11 mouse cellular contexts compared by ENCODE assay signal in genomic region chr1:183113546-183113945, GRCm38 (mm10).
A peak's percentile ranks its signal among the peaks of the same experiment; 100 is the strongest.
DNase-seq lines count a peak whose midpoint lies in the region; ATAC-seq and TF ChIP-seq lines count a peak whose summit lies in the region.
"Had no signal": no experiment of that assay in that cellular context is flagged by ENCODE, and none has a peak within 500 bp of the region (broad histone marks: within the 10 kb centered on the region; RNA-seq: fewer than 3 reads in every experiment).

No protein-coding gene starts in this region.

- H3K4me3 ChIP-seq in heart, embryonic 16.5 days (ENCODE audit: low read length) = no peak overlapping the region
- H3K4me3 ChIP-seq in embryonic fibroblast, embryonic 13.5 days (ENCODE audit: insufficient read depth, low read length) = no peak overlapping the region
- no peak overlapping the region for H3K4me3 ChIP-seq in cerebellum, adult 2 months (replicated peaks; ENCODE audit: insufficient read depth, low read depth, low read length)
- H3K4me3 ChIP-seq: forebrain, embryonic 12.5 days had no signal

- H3K9me3 ChIP-seq in heart, embryonic 16.5 days (replicated peaks; ENCODE audit: control insufficient read depth, low read length) = no peaks in the 10 kb centered on the region
- H3K9me3 ChIP-seq: forebrain, embryonic 12.5 days had no signal

- TF ChIP-seq CTCF in embryonic fibroblast, embryonic 13.5 days (IDR thresholded peaks at IDR 0.05; ENCODE audit: borderline replicate concordance, insufficient read depth, low read length) = no peak
- TF ChIP-seq CTCF in cerebellum, adult 2 months (IDR thresholded peaks at IDR 0.05; ENCODE audit: borderline replicate concordance, insufficient read depth, low read depth, low read length) = no peak

- no peak for ATAC-seq in heart, embryonic 16.5 days (replicated peaks; ENCODE audit: extremely low read depth, insufficient read depth, low FRiP score)

- no peaks in the 10 kb centered on the region for H3K36me3 ChIP-seq in heart, embryonic 16.5 days (ENCODE audit: control insufficient read depth, insufficient read depth)
- H3K36me3 ChIP-seq: forebrain, embryonic 12.5 days had no signal

- peak overlapping the region; percentile 33; the same call in 1 of the 2 replicates for H3K27ac ChIP-seq in heart, embryonic 16.5 days (ENCODE audit: low read length)
- H3K27ac ChIP-seq in embryonic fibroblast, embryonic 13.5 days (ENCODE audit: insufficient read depth, low read length) = peak overlapping the region; percentile 14; the same call in 1 of the 2 replicates
- H3K27ac ChIP-seq in cerebellum, adult 2 months (ENCODE audit: insufficient read depth, low read length) = no peak overlapping the region
- H3K27ac ChIP-seq: forebrain, embryonic 12.5 days; liver, embryonic 14.5 days had no signal

- no peak for DNase-seq in heart, postnatal 4 days
- DNase-seq in thymus, postnatal 36 days = peak; percentile 25 to 39
- DNase-seq in thymus, postnatal 0 days (ENCODE audit: low spot score) = no peak
- no peak for DNase-seq in cerebellum, adult 2 months
- DNase-seq in cerebellum, postnatal 10 days = no peak
- DNase-seq in cerebellum, postnatal 25 days = no peak
- DNase-seq: kidney, adult 11 months had no signal

- H3K9ac ChIP-seq in heart, embryonic 16.5 days (ENCODE audit: low read length) = 0 out of 2 replicates have a peak overlapping the region, but pooled peaks have one; percentile 12
- H3K9ac ChIP-seq: forebrain, embryonic 12.5 days; liver, embryonic 14.5 days had no signal

- H3K4me1 ChIP-seq in heart, embryonic 16.5 days (ENCODE audit: control insufficient read depth, insufficient read depth, low read length) = peaks cover 28% of the 10 kb centered on the region
- H3K4me1 ChIP-seq in embryonic fibroblast, embryonic 13.5 days (ENCODE audit: control insufficient read depth, insufficient read depth, low read length) = peaks cover 35% of the 10 kb centered on the region
- no peaks in the 10 kb centered on the region for H3K4me1 ChIP-seq in cerebellum, adult 2 months (ENCODE audit: control insufficient read depth, insufficient read depth, low read length)

- no peak for TF ChIP-seq POLR2A in embryonic fibroblast, embryonic 13.5 days (IDR thresholded peaks at IDR 0.05; ENCODE audit: low read depth, low read length)
- no peak for TF ChIP-seq POLR2A in cerebellum, adult 2 months (IDR thresholded peaks at IDR 0.05; ENCODE audit: borderline replicate concordance, insufficient read depth, low read length)

- no peak overlapping the region for H3K4me2 ChIP-seq in heart, embryonic 16.5 days (ENCODE audit: low read depth, low read length)
- H3K4me2 ChIP-seq: forebrain, embryonic 12.5 days had no signal

- H3K27me3 ChIP-seq in heart, embryonic 16.5 days (ENCODE audit: control insufficient read depth, insufficient read depth, low read length) = no peaks in the 10 kb centered on the region
- H3K27me3 ChIP-seq in cerebellum, adult 2 months (ENCODE audit: control insufficient read depth, insufficient read depth, low read length) = no peaks in the 10 kb centered on the region
- H3K27me3 ChIP-seq: forebrain, embryonic 12.5 days had no signal

- 45% methylated on average over 9 of the region's 9 CpGs for WGBS in heart, embryonic 16.5 days
- WGBS in cerebellum, adult 2 months = 52% methylated on average over 9 of the region's 9 CpGs

Comparison
In these comparisons a context has a peak if more than half of its experiments do, and no peak if none do; other contexts are left out.
1. DNase-seq: peak in thymus, postnatal 36 days (2 of 2); none in heart, postnatal 4 days (single experiment), thymus, postnatal 0 days (single experiment), cerebellum, adult 2 months (0 of 2), cerebellum, postnatal 10 days (0 of 2) and cerebellum, postnatal 25 days (0 of 2).